Mouse (Mus musculus) thymus, postnatal 25 days (tissue): Measurements from ENCODE around the gene Gm21822.
"Not testable (repeated sequence)": the region's sequence is repeated elsewhere in the genome, so short reads cannot be mapped to it uniquely, and the experiment has no call there.

Source experiments
- DNase-seq: peaks from one replicate; pipeline ENCODE4 v3.0.0; 2022

The Gm21822 gene

DNA sequence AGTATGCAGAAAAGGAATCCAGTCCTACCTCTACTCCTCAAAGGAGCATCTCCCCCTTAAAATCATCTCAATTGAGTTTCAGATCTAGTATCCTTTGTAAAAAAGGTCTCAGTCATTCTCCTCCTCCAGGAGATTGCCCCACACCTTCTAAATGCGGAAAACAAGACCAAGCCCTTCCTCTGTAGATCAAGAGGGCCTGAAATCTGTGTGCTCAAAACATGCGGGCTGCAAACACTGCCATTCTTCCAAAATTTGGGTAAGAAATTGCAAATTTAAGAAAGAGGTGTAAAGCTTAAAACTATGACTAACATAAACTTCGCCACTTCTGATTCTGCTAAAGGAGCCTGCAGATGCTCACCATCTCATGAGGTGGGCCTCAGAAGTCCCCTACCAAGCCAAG, at the start of gene Gm21822:
Gene Gm21822, plus strand, starts transcription at position 301 of the 400 bp plus-strand sequence.
- not testable (repeated sequence) for DNase-seq
